Mouse (Mus musculus) brain, adult 10 weeks (tissue): Measurements from ENCODE around the gene Ppp6r2. TPM values are rescaled to one million over a fixed set of nuclear protein-coding genes. Genes with fewer than 3 reads are reported as not detected.

ENCODE experiments used
- polyA plus RNA-seq: library from polyadenylated mRNA; stranded (reverse); fragments of 350-450 nt; fragmentation: Illumina TruSeq; extraction: RNeasy Lipid Tissue Mini Kit (QIAGEN cat#74804); gene quantifications from one replicate; pipeline ENCODE4 v1.2.3, GENCODE M21; 2015; ENCODE audit warnings: low read depth, low replicate concordance

Gene Ppp6r2
- polyA plus RNA-seq = 78.9 TPM

DNA sequence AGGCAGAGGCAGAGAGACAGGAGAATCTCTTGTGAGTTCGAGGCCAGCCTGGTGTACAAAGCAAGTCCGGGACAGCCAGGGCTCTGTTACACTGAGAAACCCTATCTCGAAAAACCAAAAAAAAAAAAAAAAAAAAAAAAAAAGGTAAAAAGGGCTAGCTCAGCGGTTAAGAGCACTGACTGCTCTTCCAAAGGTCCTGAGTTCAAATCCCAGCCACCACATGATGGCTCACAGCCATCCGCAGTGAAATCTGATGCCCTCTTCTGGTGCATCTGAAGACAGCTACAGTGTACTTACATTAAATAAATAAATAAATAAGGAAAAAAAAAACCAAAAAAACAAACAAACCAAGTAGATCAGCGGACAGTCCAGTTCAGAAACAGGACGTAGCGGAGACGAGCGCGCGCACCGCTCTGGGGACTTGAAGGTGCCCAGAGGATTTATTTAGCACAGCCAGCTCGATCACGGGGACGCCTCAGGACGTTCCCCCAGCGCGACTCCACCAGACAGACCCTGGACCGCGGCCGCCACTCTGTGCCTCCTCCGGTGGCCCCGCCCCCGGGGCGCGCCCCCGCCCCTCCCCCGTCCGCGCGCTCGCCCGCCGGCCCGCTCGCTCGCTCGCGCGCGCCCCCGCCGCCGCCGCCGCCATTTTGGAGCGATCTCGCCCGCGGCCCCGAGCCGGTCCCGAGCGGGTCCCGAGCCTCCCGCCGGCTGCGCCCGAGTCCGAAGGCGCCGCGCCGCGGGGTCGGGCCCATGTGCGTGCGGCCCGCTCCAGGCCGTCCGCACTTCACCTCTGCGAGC is at the start of gene Ppp6r2:
Ppp6r2 (plus strand) TSS at position 639 of the 801 bp plus-strand sequence.

GRCm38 (mm10) chr15:89180571-89181229 is 30.7 kb upstream of the Ppp6r2 start, which contains the start of gene Plxnb2:
Gene Plxnb2 (minus strand): TSS chr15:89180788.

DNA sequence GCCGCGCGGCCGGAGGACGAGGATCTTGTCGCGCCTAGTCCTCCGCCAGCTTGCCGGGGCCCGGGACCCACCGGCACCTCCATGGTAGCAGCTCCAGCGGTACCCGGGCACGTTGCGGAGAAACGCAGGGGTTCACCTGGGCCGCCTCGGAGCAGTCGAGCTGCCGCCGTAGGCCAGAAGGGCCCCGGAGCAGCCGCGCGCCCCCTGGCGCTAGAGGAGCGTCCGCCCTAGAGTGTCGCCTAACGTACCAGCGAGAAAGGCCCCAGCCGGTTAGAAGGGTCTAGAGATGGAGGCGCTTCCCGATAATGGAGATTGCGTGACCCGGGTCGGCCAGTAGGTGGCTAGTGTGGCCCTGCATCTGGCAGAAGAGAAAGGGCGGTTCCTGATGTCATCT is 15.0 kb upstream of the Ppp6r2 start, which contains the start of gene Dennd6b:
Dennd6b (minus strand) TSS at position 184 of the 394 bp plus-strand sequence.

DNA sequence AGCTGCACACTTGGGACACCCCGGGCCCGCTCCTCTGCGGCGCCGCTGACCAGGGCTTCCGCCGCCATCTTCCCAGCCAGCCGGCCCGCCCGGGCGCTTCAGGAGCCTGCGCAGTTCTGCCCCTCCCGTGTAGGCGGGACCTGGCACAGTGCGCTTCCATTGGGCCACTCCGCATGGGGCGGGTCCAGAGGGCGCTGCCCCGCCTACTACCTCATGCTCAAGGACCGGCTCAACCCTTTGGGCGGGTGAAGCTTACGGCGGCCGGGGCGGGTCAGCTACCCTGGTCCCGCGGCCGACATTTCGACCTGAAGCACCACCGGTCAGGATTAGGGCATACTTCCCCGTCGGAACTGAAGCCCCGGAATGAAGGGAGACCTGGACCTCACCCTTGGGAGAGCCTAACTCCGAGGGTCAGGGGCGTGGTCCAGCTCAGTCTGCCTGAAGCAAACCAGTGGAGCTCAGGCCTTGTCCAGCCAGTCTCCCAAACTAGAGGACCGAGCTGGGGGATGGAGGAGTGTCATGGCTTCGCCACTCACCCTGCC is 103.9 kb downstream of the Ppp6r2 start, which contains the start of gene Sbf1:
Sbf1 (minus strand) TSS at position 122 of the 542 bp plus-strand sequence.

GRCm38 (mm10) chr15:89322670-89323522 is 111.5 kb downstream of the Ppp6r2 start, which contains the start of gene Adm2:
Gene Adm2 (plus strand): TSS chr15:89322720.

GRCm38 (mm10) chr15:89334271-89334670 is 122.9 kb downstream of the Ppp6r2 start, which contains the start of gene Miox:
Gene Miox (plus strand): TSS chr15:89334398.

Other genes starting within 250 kb of the Ppp6r2 start
- gene Mlc1, start 232.5 kb upstream of the Ppp6r2 start, polyA plus RNA-seq = 156 TPM
- gene Mov10l1, start 228.6 kb upstream of the Ppp6r2 start, polyA plus RNA-seq = not detected
- gene Panx2, start 151.8 kb upstream of the Ppp6r2 start, polyA plus RNA-seq = 94.0 TPM
- gene Trabd, start 136.4 kb upstream of the Ppp6r2 start, polyA plus RNA-seq = 19.8 TPM
- 27.4 TPM for gene Selenoo, start 122.5 kb upstream of the Ppp6r2 start, polyA plus RNA-seq
- 19.0 TPM for gene Tubgcp6, start 88.4 kb upstream of the Ppp6r2 start, polyA plus RNA-seq
- gene Hdac10, start 82.9 kb upstream of the Ppp6r2 start, polyA plus RNA-seq = 12.4 TPM
- 12.5 TPM for gene Mapk12, start 70.8 kb upstream of the Ppp6r2 start, polyA plus RNA-seq
- gene Mapk11, start 61.9 kb upstream of the Ppp6r2 start, polyA plus RNA-seq = 51.9 TPM
- gene Plxnb2, start 30.8 kb upstream of the Ppp6r2 start, polyA plus RNA-seq = 36.2 TPM
- 51.1 TPM for gene Dennd6b, start 15.1 kb upstream of the Ppp6r2 start, polyA plus RNA-seq
- gene Sbf1, start 103.8 kb downstream of the Ppp6r2 start, polyA plus RNA-seq = 124 TPM
- gene Adm2, start 111.2 kb downstream of the Ppp6r2 start, polyA plus RNA-seq = not detected
- gene Miox, start 122.8 kb downstream of the Ppp6r2 start, polyA plus RNA-seq = not detected
- 11.3 TPM for gene Lmf2, start 144.1 kb downstream of the Ppp6r2 start, polyA plus RNA-seq
- gene Ncaph2, start 144.2 kb downstream of the Ppp6r2 start, polyA plus RNA-seq = 80.4 TPM
- 29.7 TPM for gene Sco2, start 162.3 kb downstream of the Ppp6r2 start, polyA plus RNA-seq
- 1.7 TPM for gene Tymp, start 165.5 kb downstream of the Ppp6r2 start, polyA plus RNA-seq
- 5.0 TPM for gene Odf3b, start 167.7 kb downstream of the Ppp6r2 start, polyA plus RNA-seq
- gene Klhdc7b, start 173.4 kb downstream of the Ppp6r2 start, polyA plus RNA-seq = 0.46 TPM
- gene Syce3, start 198.9 kb downstream of the Ppp6r2 start, polyA plus RNA-seq = not detected
- 1.5 TPM for gene Cpt1b, start 214.3 kb downstream of the Ppp6r2 start, polyA plus RNA-seq
- gene C730034F03Rik, start 218.0 kb downstream of the Ppp6r2 start, polyA plus RNA-seq = 3.3 TPM
- not detected for gene Gm44502, start 218.1 kb downstream of the Ppp6r2 start, polyA plus RNA-seq
- gene Chkb, start 218.4 kb downstream of the Ppp6r2 start, polyA plus RNA-seq = 58.1 TPM
- gene Mapk8ip2, start 242.4 kb downstream of the Ppp6r2 start, polyA plus RNA-seq = 128 TPM